In genomic region chr17:71182871-71183656, GRCm38 (mm10) we compare ENCODE assay signal across 8 mouse cellular contexts. TPM values are rescaled to one million over a fixed set of nuclear protein-coding genes. Genes with fewer than 3 reads are reported as not detected.
DNase-seq lines count a peak whose midpoint lies in the region; ATAC-seq and TF ChIP-seq lines count a peak whose summit lies in the region.

No protein-coding gene starts in this region.

- peak overlapping the region; percentile 92 for H3K9ac ChIP-seq in embryonic facial prominence, embryonic 11.5 days (replicated peaks; ENCODE audit: low read length)
- peak overlapping the region; percentile 94 for H3K9ac ChIP-seq in limb, embryonic 11.5 days (ENCODE audit: low read length)
- peak overlapping the region; percentile 88 for H3K9ac ChIP-seq in midbrain, embryonic 13.5 days (replicated peaks)

- H3K4me3 ChIP-seq in embryonic facial prominence, embryonic 11.5 days (ENCODE audit: low read depth, low read length), result peak overlapping the region; percentile 86
- H3K4me3 ChIP-seq in limb, embryonic 11.5 days (ENCODE audit: low read depth, low read length), result peak overlapping the region; percentile 70
- H3K4me3 ChIP-seq in midbrain, embryonic 13.5 days (replicated peaks), result peak overlapping the region; percentile 81
- H3K4me3 ChIP-seq in small intestine, adult 2 months (ENCODE audit: low read depth, low read length), result peak overlapping the region; percentile 79

- no peaks in the 10 kb centered on the region; the same call in none of the 2 replicates for H3K4me1 ChIP-seq in embryonic facial prominence, embryonic 11.5 days (ENCODE audit: control insufficient read depth, insufficient read depth, low read length)
- peaks cover 21% of the 10 kb centered on the region for H3K4me1 ChIP-seq in limb, embryonic 11.5 days (ENCODE audit: control insufficient read depth, insufficient read depth, low read length)
- H3K4me1 ChIP-seq in midbrain, embryonic 13.5 days (replicated peaks), result peaks cover 25% of the 10 kb centered on the region
- peaks cover 8% of the 10 kb centered on the region; the same call in 1 of the 2 replicates for H3K4me1 ChIP-seq in small intestine, adult 2 months (ENCODE audit: control insufficient read depth, insufficient read depth, insufficient read length, low read length)

- peak; percentile 82 for DNase-seq in 3134 (ENCODE audit: extremely low read depth, insufficient read length, low spot score)
- peak; percentile 95 for DNase-seq in adrenal gland, postnatal 25 days
- peak; percentile 95 for DNase-seq in embryonic facial prominence, embryonic 11.5 days (ENCODE audit: low spot score)
- DNase-seq in heart, adult 18-20 months, result peak; percentile 91 to 95
- DNase-seq in kidney, adult 18-20 months, result peak; percentile 95
- peak; percentile 95 for DNase-seq in limb, embryonic 11.5 days (ENCODE audit: low spot score)

- no peaks in the 10 kb centered on the region for H3K36me3 ChIP-seq in embryonic facial prominence, embryonic 11.5 days (replicated peaks; ENCODE audit: control insufficient read depth, insufficient read depth, low read depth, low read length)
- H3K36me3 ChIP-seq in limb, embryonic 11.5 days (ENCODE audit: control insufficient read depth, insufficient read depth, low read length), result no peaks in the 10 kb centered on the region
- no peaks in the 10 kb centered on the region for H3K36me3 ChIP-seq in midbrain, embryonic 13.5 days
- no peaks in the 10 kb centered on the region for H3K36me3 ChIP-seq in small intestine, adult 2 months (ENCODE audit: control insufficient read depth, insufficient read depth, low read length)

- peak; percentile 62 for TF ChIP-seq POLR2A in small intestine, adult 2 months (IDR thresholded peaks at IDR 0.05; ENCODE audit: low read depth, low read length)

- WGBS in embryonic facial prominence, embryonic 11.5 days, result under 1% methylated on average over 71 of the region's 71 CpGs
- under 1% methylated on average over 60 of the region's 71 CpGs for whole genome bisulfite sequencing in limb, embryonic 11.5 days
- WGBS in midbrain, embryonic 13.5 days, result under 1% methylated on average over 57 of the region's 71 CpGs
- WGBS in small intestine, adult 2 months, result under 1% methylated on average over 68 of the region's 71 CpGs

- peak overlapping the region; percentile 82 for H3K4me2 ChIP-seq in embryonic facial prominence, embryonic 11.5 days (ENCODE audit: low read depth, low read length)
- H3K4me2 ChIP-seq in limb, embryonic 11.5 days (ENCODE audit: low read depth, severe bottlenecking), result peak overlapping the region; percentile 72
- H3K4me2 ChIP-seq in midbrain, embryonic 13.5 days (replicated peaks), result peak overlapping the region; percentile 78

- peak overlapping the region; percentile 89 for H3K27ac ChIP-seq in embryonic facial prominence, embryonic 11.5 days (replicated peaks; ENCODE audit: low read depth, low read length)
- peak overlapping the region; percentile 93 for H3K27ac ChIP-seq in limb, embryonic 11.5 days (replicated peaks; ENCODE audit: low read depth, low read length)
- H3K27ac ChIP-seq in midbrain, embryonic 13.5 days, result peak overlapping the region; percentile 92
- peak overlapping the region; percentile 85 for H3K27ac ChIP-seq in small intestine, adult 2 months (ENCODE audit: insufficient read depth, low read depth, low read length)

- no peaks in the 10 kb centered on the region for H3K9me3 ChIP-seq in embryonic facial prominence, embryonic 11.5 days (replicated peaks; ENCODE audit: control insufficient read depth, low read length)
- no peaks in the 10 kb centered on the region for H3K9me3 ChIP-seq in limb, embryonic 11.5 days (ENCODE audit: control insufficient read depth, low read length)
- H3K9me3 ChIP-seq in midbrain, embryonic 13.5 days, result no peaks in the 10 kb centered on the region

- H3K27me3 ChIP-seq in embryonic facial prominence, embryonic 11.5 days (ENCODE audit: control insufficient read depth, insufficient read depth, low read length), result no peaks in the 10 kb centered on the region
- H3K27me3 ChIP-seq in limb, embryonic 11.5 days (ENCODE audit: control insufficient read depth, insufficient read depth, low read length), result no peaks in the 10 kb centered on the region
- H3K27me3 ChIP-seq in midbrain, embryonic 13.5 days, result peaks cover 7% of the 10 kb centered on the region; the same call in 1 of the 2 replicates
- H3K27me3 ChIP-seq in small intestine, adult 2 months (ENCODE audit: control insufficient read depth, insufficient read depth, low read length), result no peaks in the 10 kb centered on the region

- ATAC-seq in embryonic facial prominence, embryonic 11.5 days (replicated peaks; ENCODE audit: insufficient number of reproducible peaks, low FRiP score, low TSS enrichment, low read depth), result peak; percentile 94
- ATAC-seq in limb, embryonic 11.5 days (ENCODE audit: insufficient number of reproducible peaks, low FRiP score, low TSS enrichment, low read depth), result peak; percentile 95
- peak; percentile 95 for ATAC-seq in midbrain, embryonic 13.5 days

- no peak for TF ChIP-seq CTCF in small intestine, adult 2 months (IDR thresholded peaks at IDR 0.05; ENCODE audit: extremely low read depth, insufficient read length, insufficient replicate concordance, low read depth, low read length)

RNA-seq across cellular contexts. Expression of gene Lpin2, which starts 0.7 kb away (rescaled TPM):
- total RNA-seq in adrenal gland, postnatal 25 days (2021), result 47.3 and 50.6 TPM in 2 replicates
- 46.3 and 49.4 TPM in 2 replicates for polyA plus RNA-seq in embryonic facial prominence, embryonic 11.5 days (2014; fragmentation: Nextera tagmentation; extraction: Ambion mirVana)
- total RNA-seq in heart, adult 18-20 months (2021), result 10 to 100 TPM; 14.6 to 19.1 TPM
- 48.1 and 54.8 TPM in 2 replicates for polyA plus RNA-seq in limb, embryonic 11.5 days (2014; fragmentation: Nextera tagmentation; extraction: Ambion mirVana)
- polyA plus RNA-seq in midbrain, embryonic 13.5 days (2015; fragmentation: Nextera tagmentation; extraction: Ambion mirVana), result 35.3 and 35.5 TPM in 2 replicates
- 7.7 and 39.8 TPM in 2 replicates for polyA plus RNA-seq in small intestine, adult 2 months (2012; rRNA removed)

Comparison
In these comparisons a context has a peak if more than half of its experiments do, and no peak if none do; other contexts are left out.
1. Peak in every context shown above with its lines: DNase-seq, ATAC-seq, H3K4me3 ChIP-seq and H3K27ac ChIP-seq.